Mouse (Mus musculus): ENCODE results near the gene Olfr914. TPM values are rescaled to one million over a fixed set of nuclear protein-coding genes. Genes with fewer than 3 reads are reported as not detected.

The Olfr914 gene
- not detected in 2 replicates for polyA plus RNA-seq (2014; fragmentation: Nextera tagmentation; extraction: Ambion mirVana)

DNA sequence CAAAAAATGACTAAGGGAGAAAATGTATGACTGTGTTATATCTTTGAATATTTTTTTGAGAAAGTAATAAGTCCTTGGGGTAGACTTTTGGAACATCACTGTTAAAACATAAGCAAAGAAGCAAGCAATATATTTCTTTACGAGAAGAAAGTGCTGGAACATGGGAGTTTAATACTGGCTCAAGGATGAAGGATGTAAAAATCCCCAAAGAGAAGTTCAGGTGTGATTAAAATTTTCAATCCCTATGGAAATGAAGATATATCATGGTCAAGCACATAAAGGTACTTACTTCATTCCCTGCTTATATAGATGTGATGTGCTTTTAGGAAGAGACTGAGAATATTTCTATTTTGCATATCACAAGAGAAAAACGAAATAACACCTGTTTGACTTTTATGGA is at the start of gene Olfr914:
Olfr914 (plus strand) TSS at position 301 of the 400 bp plus-strand sequence.
- no peak within 1 kb of the TSS for H3K4me2 ChIP-seq (replicated peaks; ENCODE audit: low read depth, low read length)
- 69% methylated on average over 2 of the region's 2 CpGs for WGBS
- no peaks in the 10 kb centered on the region for H3K36me3 ChIP-seq (ENCODE audit: control insufficient read depth, insufficient read depth, low read length)
- no peak within 1 kb of the TSS for H3K9ac ChIP-seq (replicated peaks; ENCODE audit: low read depth, low read length)
- no peak within 1 kb of the TSS for H3K4me3 ChIP-seq (ENCODE audit: low read depth, low read length)
- no peaks in the 10 kb centered on the region for H3K27me3 ChIP-seq (ENCODE audit: control insufficient read depth, insufficient read depth, low read length)
- no peak within 1 kb of the TSS for H3K27ac ChIP-seq (ENCODE audit: low read length)
- no peaks in the 10 kb centered on the region for H3K4me1 ChIP-seq (ENCODE audit: control insufficient read depth, insufficient read depth, low read length)
- ATAC-seq (ENCODE audit: insufficient number of reproducible peaks, insufficient read depth, low FRiP score, low read depth) = no peak
- H3K9me3 ChIP-seq (ENCODE audit: control insufficient read depth, low read depth, low read length) = no peaks in the 10 kb centered on the region

DNA sequence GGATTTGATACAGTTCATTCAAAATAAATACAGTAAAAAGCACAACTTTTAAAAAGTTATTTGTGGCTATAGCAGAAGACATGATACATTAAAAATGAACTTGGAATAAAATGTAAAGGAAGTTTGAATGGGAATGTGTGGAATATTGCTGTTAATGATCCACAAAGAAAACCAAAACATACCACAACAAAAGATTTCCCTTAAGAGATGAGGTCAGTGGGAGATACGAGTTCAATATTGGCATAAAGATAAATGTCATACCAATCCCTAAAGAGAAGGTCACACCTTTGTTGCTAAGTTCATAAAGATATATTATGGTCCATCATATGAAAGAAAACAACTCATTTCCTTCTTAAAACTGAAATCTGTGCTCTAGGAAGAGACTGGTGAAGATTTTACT is 25.0 kb upstream of the Olfr914 start, which contains the start of gene Olfr912:
Olfr912 (plus strand) TSS at position 301 of the 400 bp plus-strand sequence.
- Histone ChIP-seq H3K4me3 (ENCODE audit: low read depth, low read length) (no peak within 1 kb of the TSS), H3K36me3 (ENCODE audit: control insufficient read depth, insufficient read depth, low read length) (no peaks in the 10 kb centered on the region), H3K9ac (replicated peaks; ENCODE audit: low read depth, low read length) (no peak within 1 kb of the TSS), H3K9me3 (ENCODE audit: control insufficient read depth, low read depth, low read length) (no peaks in the 10 kb centered on the region), H3K27me3 (ENCODE audit: control insufficient read depth, insufficient read depth, low read length) (no peaks in the 10 kb centered on the region), H3K27ac (ENCODE audit: low read length) (no peak within 1 kb of the TSS), H3K4me2 (replicated peaks; ENCODE audit: low read depth, low read length) (no peak within 1 kb of the TSS), H3K4me1 (ENCODE audit: control insufficient read depth, insufficient read depth, low read length) (no peaks in the 10 kb centered on the region)
- no peak for ATAC-seq (ENCODE audit: insufficient number of reproducible peaks, insufficient read depth, low FRiP score, low read depth)
- WGBS = 47% methylated on average over 1 of the region's 1 CpGs

DNA sequence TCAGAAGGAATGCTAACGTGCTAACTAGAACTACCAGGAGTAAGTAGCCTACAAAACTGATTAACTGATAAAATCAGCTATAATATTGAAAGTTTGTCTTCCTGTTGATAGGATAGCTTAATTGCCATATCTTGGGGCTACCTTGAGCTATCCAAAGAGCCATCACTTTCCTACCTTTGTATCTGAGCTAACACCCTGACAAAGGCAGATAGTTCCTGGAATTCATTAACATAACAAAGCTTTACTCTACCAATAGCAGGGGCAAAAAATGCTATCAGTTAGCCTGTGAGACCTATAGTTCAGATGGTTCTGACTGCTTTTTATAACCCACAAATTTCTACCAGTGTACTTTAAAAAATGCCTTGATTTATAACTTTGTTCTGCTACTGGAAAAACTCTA is 13.8 kb upstream of the Olfr914 start:
- no peaks in the 10 kb centered on the region for H3K27me3 ChIP-seq (ENCODE audit: control insufficient read depth, insufficient read depth, low read length)
- H3K27ac ChIP-seq (ENCODE audit: low read length) = no peak overlapping the region
- no peaks in the 10 kb centered on the region for H3K4me1 ChIP-seq (ENCODE audit: control insufficient read depth, insufficient read depth, low read length)
- no peak for ATAC-seq (ENCODE audit: insufficient number of reproducible peaks, insufficient read depth, low FRiP score, low read depth)
- H3K36me3 ChIP-seq (ENCODE audit: control insufficient read depth, insufficient read depth, low read length) = no peaks in the 10 kb centered on the region
- H3K9ac ChIP-seq (replicated peaks; ENCODE audit: low read depth, low read length) = no peak overlapping the region
- no peak overlapping the region for H3K4me3 ChIP-seq (ENCODE audit: low read depth, low read length)
- H3K4me2 ChIP-seq (replicated peaks; ENCODE audit: low read depth, low read length) = no peak overlapping the region
- no peaks in the 10 kb centered on the region for H3K9me3 ChIP-seq (ENCODE audit: control insufficient read depth, low read depth, low read length)
- 33% methylated on average over 1 of the region's 1 CpGs for WGBS

DNA sequence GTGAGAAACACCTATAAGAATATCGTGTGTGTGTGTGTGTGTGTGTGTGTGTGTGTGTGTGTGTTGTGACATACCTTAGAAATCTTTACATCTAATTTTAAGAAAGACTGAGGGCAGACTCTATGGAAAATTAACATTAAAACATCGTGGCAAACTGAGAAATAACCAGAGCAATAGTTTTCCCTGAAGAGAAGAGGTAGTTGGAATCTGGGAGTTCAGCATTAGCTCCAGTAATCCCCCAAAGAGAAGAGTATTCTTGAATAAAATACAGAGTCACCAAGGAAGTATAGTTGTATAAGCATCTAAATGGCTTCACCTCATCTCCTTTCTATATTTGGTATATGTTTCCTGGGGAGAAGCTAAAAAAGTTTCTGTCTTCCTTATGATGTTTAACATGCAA is 12.4 kb upstream of the Olfr914 start, which contains the start of gene Olfr913:
Olfr913 (plus strand) TSS at position 301 of the 400 bp plus-strand sequence.
- Histone ChIP-seq H3K27me3 (ENCODE audit: control insufficient read depth, insufficient read depth, low read length) (no peaks in the 10 kb centered on the region), H3K4me3 (ENCODE audit: low read depth, low read length) (no peak within 1 kb of the TSS), H3K36me3 (ENCODE audit: control insufficient read depth, insufficient read depth, low read length) (no peaks in the 10 kb centered on the region), H3K4me1 (ENCODE audit: control insufficient read depth, insufficient read depth, low read length) (no peaks in the 10 kb centered on the region), H3K9ac (replicated peaks; ENCODE audit: low read depth, low read length) (no peak within 1 kb of the TSS), H3K4me2 (replicated peaks; ENCODE audit: low read depth, low read length) (no peak within 1 kb of the TSS), H3K27ac (ENCODE audit: low read length) (no peak within 1 kb of the TSS), H3K9me3 (ENCODE audit: control insufficient read depth, low read depth, low read length) (no peaks in the 10 kb centered on the region)
- ATAC-seq (ENCODE audit: insufficient number of reproducible peaks, insufficient read depth, low FRiP score, low read depth) = no peak
- 66% methylated on average over 2 of the region's 2 CpGs for WGBS

DNA sequence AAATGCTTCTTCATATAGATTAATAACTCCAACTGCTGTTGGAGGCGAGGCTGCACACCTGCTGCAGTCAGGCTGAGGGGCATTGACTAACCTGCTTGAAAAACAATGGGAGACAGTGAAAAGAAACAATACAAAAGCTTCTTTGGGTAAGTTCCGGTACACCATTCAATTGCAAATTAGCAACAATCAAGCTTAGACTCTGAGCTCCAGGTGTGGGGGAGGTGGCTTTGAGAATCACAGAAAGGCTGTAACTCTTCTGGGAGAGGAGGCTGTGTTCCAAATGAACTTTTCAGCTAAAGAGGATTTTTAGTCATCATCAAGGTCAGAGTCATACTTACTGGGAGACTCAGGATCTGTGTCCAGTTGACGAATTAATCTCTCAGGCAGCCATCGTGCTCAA is 27.5 kb downstream of the Olfr914 start:
- Histone ChIP-seq H3K9ac (replicated peaks; ENCODE audit: low read depth, low read length) (no peak overlapping the region), H3K27me3 (ENCODE audit: control insufficient read depth, insufficient read depth, low read length) (no peaks in the 10 kb centered on the region), H3K36me3 (ENCODE audit: control insufficient read depth, insufficient read depth, low read length) (no peaks in the 10 kb centered on the region), H3K4me3 (ENCODE audit: low read depth, low read length) (no peak overlapping the region), H3K9me3 (ENCODE audit: control insufficient read depth, low read depth, low read length) (no peaks in the 10 kb centered on the region), H3K4me1 (ENCODE audit: control insufficient read depth, insufficient read depth, low read length) (no peaks in the 10 kb centered on the region), H3K27ac (ENCODE audit: low read length) (no peak overlapping the region), H3K4me2 (replicated peaks; ENCODE audit: low read depth, low read length) (no peak overlapping the region)
- no peak for ATAC-seq (ENCODE audit: insufficient number of reproducible peaks, insufficient read depth, low FRiP score, low read depth)
- WGBS = 81% methylated on average over 4 of the region's 4 CpGs

DNA sequence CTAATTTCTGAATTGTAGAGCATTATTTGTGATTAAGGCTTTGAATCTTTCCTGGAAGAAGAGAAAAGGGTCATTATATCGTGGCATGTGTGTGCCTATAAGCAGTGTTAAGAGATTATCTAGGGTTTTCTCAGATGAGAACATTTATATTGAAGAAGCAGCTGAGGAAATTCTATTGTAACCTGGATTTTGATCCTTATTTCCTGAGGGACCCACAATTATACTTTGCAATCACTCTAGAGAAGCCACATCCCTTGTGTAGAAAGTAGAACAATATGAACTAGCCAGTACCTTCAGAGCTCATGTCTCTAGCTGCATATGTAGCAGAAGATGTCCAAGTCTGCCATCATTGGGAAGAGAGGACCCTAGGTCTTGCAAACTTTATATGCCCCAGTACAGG is 54.9 kb downstream of the Olfr914 start, which contains the start of gene Olfr916:
Olfr916 (minus strand) TSS at position 101 of the 400 bp plus-strand sequence.
- WGBS = 55% methylated on average over 1 of the region's 1 CpGs
- Histone ChIP-seq H3K9ac (replicated peaks; ENCODE audit: low read depth, low read length) (no peak within 1 kb of the TSS), H3K27me3 (ENCODE audit: control insufficient read depth, insufficient read depth, low read length) (no peaks in the 10 kb centered on the region), H3K4me2 (replicated peaks; ENCODE audit: low read depth, low read length) (no peak within 1 kb of the TSS), H3K36me3 (ENCODE audit: control insufficient read depth, insufficient read depth, low read length) (no peaks in the 10 kb centered on the region), H3K9me3 (ENCODE audit: control insufficient read depth, low read depth, low read length) (no peaks in the 10 kb centered on the region), H3K4me3 (ENCODE audit: low read depth, low read length) (no peak within 1 kb of the TSS), H3K27ac (ENCODE audit: low read length) (no peak within 1 kb of the TSS), H3K4me1 (ENCODE audit: control insufficient read depth, insufficient read depth, low read length) (no peaks in the 10 kb centered on the region)
- no peak for ATAC-seq (ENCODE audit: insufficient number of reproducible peaks, insufficient read depth, low FRiP score, low read depth)

Other genes starting within 250 kb of the Olfr914 start
- not detected in 2 replicates for gene Olfr250, start 238.2 kb upstream of the Olfr914 start, polyA plus RNA-seq (2014; fragmentation: Nextera tagmentation; extraction: Ambion mirVana)
- not detected in 2 replicates for gene Olfr251, start 228.0 kb upstream of the Olfr914 start, polyA plus RNA-seq (2014; fragmentation: Nextera tagmentation; extraction: Ambion mirVana)
- gene Olfr147, start 203.4 kb upstream of the Olfr914 start, polyA plus RNA-seq (2014; fragmentation: Nextera tagmentation; extraction: Ambion mirVana) = not detected in 2 replicates
- gene Olfr901, start 175.6 kb upstream of the Olfr914 start, polyA plus RNA-seq (2014; fragmentation: Nextera tagmentation; extraction: Ambion mirVana) = not detected in 2 replicates
- gene Olfr902, start 157.4 kb upstream of the Olfr914 start, polyA plus RNA-seq (2014; fragmentation: Nextera tagmentation; extraction: Ambion mirVana) = not detected in 2 replicates
- gene Olfr904, start 142.0 kb upstream of the Olfr914 start, polyA plus RNA-seq (2014; fragmentation: Nextera tagmentation; extraction: Ambion mirVana) = not detected in 2 replicates
- not detected in 2 replicates for gene Olfr905, start 134.0 kb upstream of the Olfr914 start, polyA plus RNA-seq (2014; fragmentation: Nextera tagmentation; extraction: Ambion mirVana)
- not detected in 2 replicates for gene Olfr906, start 118.0 kb upstream of the Olfr914 start, polyA plus RNA-seq (2014; fragmentation: Nextera tagmentation; extraction: Ambion mirVana)
- not detected in 2 replicates for gene Olfr907, start 109.3 kb upstream of the Olfr914 start, polyA plus RNA-seq (2014; fragmentation: Nextera tagmentation; extraction: Ambion mirVana)
- not detected in 2 replicates for gene Olfr911-ps1, start 83.5 kb upstream of the Olfr914 start, polyA plus RNA-seq (2014; fragmentation: Nextera tagmentation; extraction: Ambion mirVana)
- gene Olfr910, start 67.3 kb upstream of the Olfr914 start, polyA plus RNA-seq (2014; fragmentation: Nextera tagmentation; extraction: Ambion mirVana) = not detected in 2 replicates
- gene Olfr912, start 24.9 kb upstream of the Olfr914 start, polyA plus RNA-seq (2014; fragmentation: Nextera tagmentation; extraction: Ambion mirVana) = not detected in 2 replicates
- gene Olfr913, start 12.3 kb upstream of the Olfr914 start, polyA plus RNA-seq (2014; fragmentation: Nextera tagmentation; extraction: Ambion mirVana) = not detected in 2 replicates
- gene Olfr916, start 54.8 kb downstream of the Olfr914 start, polyA plus RNA-seq (2014; fragmentation: Nextera tagmentation; extraction: Ambion mirVana) = not detected in 2 replicates
- gene Olfr917, start 60.7 kb downstream of the Olfr914 start, polyA plus RNA-seq (2014; fragmentation: Nextera tagmentation; extraction: Ambion mirVana) = not detected in 2 replicates
- gene Olfr918, start 69.5 kb downstream of the Olfr914 start, polyA plus RNA-seq (2014; fragmentation: Nextera tagmentation; extraction: Ambion mirVana) = not detected in 2 replicates
- not detected in 2 replicates for gene Olfr919, start 98.6 kb downstream of the Olfr914 start, polyA plus RNA-seq (2014; fragmentation: Nextera tagmentation; extraction: Ambion mirVana)
- 25.4 and 26.3 TPM in 2 replicates for gene Vwa5a, start 113.2 kb downstream of the Olfr914 start, polyA plus RNA-seq (2014; fragmentation: Nextera tagmentation; extraction: Ambion mirVana)
- 0.08 and 0.17 TPM in 2 replicates for gene Olfr920, start 147.2 kb downstream of the Olfr914 start, polyA plus RNA-seq (2014; fragmentation: Nextera tagmentation; extraction: Ambion mirVana)
- not detected in 2 replicates for gene Olfr921, start 168.0 kb downstream of the Olfr914 start, polyA plus RNA-seq (2014; fragmentation: Nextera tagmentation; extraction: Ambion mirVana)
- gene Olfr922, start 209.5 kb downstream of the Olfr914 start, polyA plus RNA-seq (2014; fragmentation: Nextera tagmentation; extraction: Ambion mirVana) = not detected in 2 replicates
- gene Olfr923, start 221.4 kb downstream of the Olfr914 start, polyA plus RNA-seq (2014; fragmentation: Nextera tagmentation; extraction: Ambion mirVana) = not detected in 2 replicates
- not detected in 2 replicates for gene Olfr924, start 239.3 kb downstream of the Olfr914 start, polyA plus RNA-seq (2014; fragmentation: Nextera tagmentation; extraction: Ambion mirVana)
- not detected in 2 replicates for gene Olfr26, start 250.0 kb downstream of the Olfr914 start, polyA plus RNA-seq (2014; fragmentation: Nextera tagmentation; extraction: Ambion mirVana)

Data from stomach, embryonic 14.5 days (tissue).